Mouse (Mus musculus) lung, postnatal 4 days (tissue): ENCODE data around the gene Cd24a.
A peak's percentile ranks its signal among the peaks of the same experiment; 100 is the strongest.

Source experiments
- DNase-seq, 2 experiments: peaks; one replicate each; pipeline ENCODE4 v3.0.0; 2021

Gene Cd24a

DNA sequence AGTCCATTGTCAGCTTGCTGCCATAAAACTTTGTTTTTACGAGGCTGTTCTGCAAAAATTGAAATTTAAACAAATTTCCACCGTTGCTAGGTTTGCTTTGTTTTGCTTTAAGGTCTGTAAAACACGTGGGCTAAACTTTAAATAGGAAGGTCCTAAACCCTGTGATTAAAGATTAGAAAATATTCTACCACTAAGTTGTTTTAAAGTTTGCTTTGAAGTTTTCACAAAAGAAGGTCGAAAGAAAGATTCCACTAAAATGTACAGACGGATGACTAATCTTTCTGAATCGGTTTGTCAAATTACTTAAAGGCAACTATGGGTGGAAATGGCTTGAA lies at the start of gene Cd24a:
Cd24a (plus strand) TSS at position 288 of the 335 bp plus-strand sequence.
- no peak for DNase-seq

- DNase-seq, result no peak
These were observed 43.7 kb upstream of the Cd24a start for GRCm38 (mm10) chr10:43534382-43534781.

- DNase-seq, result no peak
These were observed 40.4 kb upstream of the Cd24a start for GRCm38 (mm10) chr10:43537652-43538051.

DNA sequence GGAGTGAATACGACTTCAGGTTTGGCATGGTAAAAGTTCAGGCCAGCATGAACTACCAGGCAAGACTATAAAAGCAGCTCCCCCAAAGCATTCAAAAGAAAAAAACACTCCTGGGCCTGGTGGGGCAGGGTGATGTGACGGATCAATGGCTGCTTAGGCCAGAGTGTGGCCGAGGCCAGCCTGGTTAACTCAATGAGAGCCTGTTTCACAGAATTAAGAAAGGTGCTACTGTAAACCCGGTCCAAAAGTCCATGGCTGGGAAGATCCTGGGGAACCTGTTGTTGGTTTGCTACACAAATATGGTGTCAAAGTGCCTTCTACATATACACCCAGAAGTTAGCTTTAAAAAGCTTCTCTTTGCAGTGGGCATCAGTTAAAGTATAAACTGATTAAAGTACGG lies 39.3 kb upstream of the Cd24a start:
- no peak for DNase-seq

GRCm38 (mm10) chr10:43539746-43540310 lies 38.3 kb upstream of the Cd24a start:
- no peak for DNase-seq

GRCm38 (mm10) chr10:43540442-43541152 lies 37.5 kb upstream of the Cd24a start, which contains the start of gene 1700021F05Rik:
Gene 1700021F05Rik (minus strand): TSS chr10:43540994.
- DNase-seq, result peak; percentile 97 to 98

- DNase-seq, result no peak
These were observed 36.9 kb upstream of the Cd24a start for GRCm38 (mm10) chr10:43541153-43541544.

- no peak for DNase-seq
These were observed 28.7 kb upstream of the Cd24a start for GRCm38 (mm10) chr10:43549411-43549810.

- DNase-seq, result no peak
These were observed 27.2 kb upstream of the Cd24a start for GRCm38 (mm10) chr10:43550923-43551322.

GRCm38 (mm10) chr10:43551388-43551787 lies 26.7 kb upstream of the Cd24a start:
- DNase-seq, result no peak

DNA sequence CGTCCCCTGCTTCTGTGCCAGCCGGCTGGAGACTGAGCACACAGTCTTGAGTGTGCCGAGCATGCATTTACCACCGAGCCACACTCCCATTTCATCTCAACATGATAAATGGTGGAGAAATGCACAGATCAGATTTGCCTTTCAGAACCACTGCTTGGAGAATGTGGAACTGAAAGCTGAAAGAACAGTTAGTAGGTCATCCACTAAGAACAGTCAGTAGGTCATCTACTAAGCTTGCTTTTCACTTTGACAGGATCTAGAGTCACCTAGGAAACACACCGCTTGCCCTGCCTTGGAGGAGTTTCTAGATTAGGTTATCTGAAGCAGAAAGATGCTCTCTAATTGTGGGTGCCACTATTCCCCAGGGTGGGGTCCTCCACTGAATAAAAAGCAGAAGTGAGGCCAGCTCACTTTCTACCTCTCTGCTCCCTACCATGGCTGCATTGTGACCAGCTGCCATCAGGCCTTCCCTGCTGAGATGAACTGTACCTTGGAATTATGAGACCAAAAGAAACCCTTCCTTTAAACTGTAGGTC lies 20.4 kb upstream of the Cd24a start:
- DNase-seq, result no peak

- no peak for DNase-seq
These were observed 18.8 kb upstream of the Cd24a start for GRCm38 (mm10) chr10:43559313-43559712.

- DNase-seq, result no peak
These were observed 17.3 kb upstream of the Cd24a start for GRCm38 (mm10) chr10:43560765-43561164.

- DNase-seq, result no peak
These were observed 16.8 kb upstream of the Cd24a start for GRCm38 (mm10) chr10:43561311-43561710.

GRCm38 (mm10) chr10:43574352-43574751 lies 3.7 kb upstream of the Cd24a start:
- no peak for DNase-seq

GRCm38 (mm10) chr10:43574956-43575355 lies 3.1 kb upstream of the Cd24a start:
- DNase-seq, result peak; percentile 51 to 83

DNA sequence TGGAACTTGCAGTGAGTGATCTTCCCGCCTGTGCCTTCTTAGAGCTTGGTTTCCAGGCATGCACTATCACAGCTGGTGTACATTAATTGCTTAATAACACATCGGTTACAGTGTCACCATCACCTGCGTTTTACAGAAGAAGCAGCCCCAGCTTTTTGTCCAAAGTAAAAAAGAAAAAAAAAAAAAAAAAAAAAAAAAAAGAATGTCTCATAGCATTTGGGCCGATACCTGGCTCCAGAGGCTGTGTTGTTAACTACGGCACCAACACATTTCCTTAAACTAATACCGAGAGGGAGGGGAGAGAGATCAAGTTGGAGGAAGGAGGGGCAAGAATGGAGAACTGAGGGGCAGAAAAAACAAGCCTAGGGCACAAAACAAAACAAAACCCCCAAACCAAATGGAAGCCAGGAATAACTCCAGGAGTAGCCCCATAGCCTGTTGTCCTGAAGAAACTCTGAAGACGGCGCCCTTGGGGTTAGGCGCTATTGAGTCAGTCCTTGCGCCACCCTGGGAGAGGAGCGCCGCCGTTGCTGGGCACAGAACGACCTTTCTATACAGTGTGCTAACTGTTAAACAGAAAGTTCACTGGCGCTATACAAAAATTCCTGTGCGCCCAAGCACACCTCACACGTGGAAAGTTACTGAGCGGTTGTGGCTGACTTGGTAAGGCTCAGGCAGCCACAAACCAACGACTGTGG lies 636 bp upstream of the Cd24a start:
- DNase-seq, result peak; percentile 21 to 30

GRCm38 (mm10) chr10:43578366-43578753 lies 276 bp downstream of the Cd24a start:
- DNase-seq, result peak; percentile 66 to 69

DNA sequence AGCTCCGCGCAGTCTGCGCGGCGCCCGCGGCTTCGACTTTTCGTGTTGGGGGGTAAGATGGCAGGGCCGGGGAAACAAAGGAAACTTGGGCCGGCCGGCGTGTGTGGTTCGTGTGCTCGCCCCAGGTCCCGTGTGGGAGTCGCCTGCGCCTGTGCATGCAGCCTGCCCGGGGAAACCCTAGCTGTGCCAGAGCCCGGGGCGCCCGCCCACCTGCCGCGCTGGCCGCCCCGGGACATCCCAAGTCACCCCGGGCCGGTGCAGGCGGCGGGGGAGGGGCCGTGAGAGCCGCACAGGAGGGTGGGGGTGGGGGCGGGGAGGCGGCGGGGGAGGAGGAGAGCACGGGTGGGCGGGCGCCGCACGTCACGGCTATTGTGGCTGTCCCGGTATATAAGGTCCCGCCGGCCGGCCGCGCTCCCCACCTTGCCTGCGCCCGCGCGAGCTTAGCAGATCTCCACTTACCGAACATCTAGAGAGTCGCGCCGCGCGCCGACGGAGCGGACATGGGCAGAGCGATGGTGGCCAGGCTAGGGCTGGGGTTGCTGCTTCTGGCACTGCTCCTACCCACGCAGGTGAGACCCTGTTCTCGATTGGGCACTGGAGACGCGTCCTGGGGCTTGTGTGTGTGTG lies 783 bp downstream of the Cd24a start:
- DNase-seq, result peak; percentile 83

DNA sequence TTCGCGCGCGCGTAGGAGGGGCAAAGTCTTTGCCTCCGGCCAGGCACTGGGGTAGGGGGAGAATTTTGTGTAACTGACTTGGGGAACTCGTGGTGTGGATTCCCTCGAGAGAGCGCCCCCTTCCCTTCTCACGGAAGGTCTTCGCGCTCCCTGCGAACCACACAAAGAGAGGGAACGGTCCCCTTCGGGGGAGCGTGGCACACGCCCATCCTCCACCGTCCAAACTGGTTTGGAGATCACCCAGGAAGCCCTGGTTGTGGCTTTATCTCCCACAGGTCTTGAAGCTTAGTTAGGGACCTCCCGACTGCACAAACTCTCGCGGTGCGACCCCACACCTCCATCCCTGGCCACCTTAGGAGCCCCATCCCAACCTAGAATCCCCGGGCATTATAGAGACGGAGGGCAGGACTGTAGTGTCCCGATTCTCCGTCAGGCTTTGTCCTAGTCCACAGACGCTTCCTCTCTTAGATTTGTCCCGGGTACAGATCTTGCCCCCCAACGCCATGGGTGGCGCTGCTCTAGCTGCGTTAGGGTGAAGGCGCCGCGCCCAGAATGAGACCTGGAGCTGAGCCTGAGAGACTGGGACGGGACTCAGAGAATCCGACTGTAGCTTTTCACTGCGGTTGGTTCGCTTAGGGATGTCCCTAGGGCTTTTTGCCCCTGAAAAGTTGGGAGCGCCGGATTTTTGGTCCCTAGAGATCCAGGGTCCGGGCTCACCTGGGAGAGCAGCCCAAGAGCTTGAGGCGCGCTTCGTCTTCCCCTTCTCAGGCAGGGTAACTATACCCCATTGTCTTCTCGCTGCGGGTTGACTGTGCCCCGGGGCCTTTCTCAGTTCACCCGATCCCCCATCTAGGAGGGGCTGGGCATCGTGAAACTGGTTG lies 1.5 kb downstream of the Cd24a start:
- DNase-seq, result peak; percentile 54 to 56

DNA sequence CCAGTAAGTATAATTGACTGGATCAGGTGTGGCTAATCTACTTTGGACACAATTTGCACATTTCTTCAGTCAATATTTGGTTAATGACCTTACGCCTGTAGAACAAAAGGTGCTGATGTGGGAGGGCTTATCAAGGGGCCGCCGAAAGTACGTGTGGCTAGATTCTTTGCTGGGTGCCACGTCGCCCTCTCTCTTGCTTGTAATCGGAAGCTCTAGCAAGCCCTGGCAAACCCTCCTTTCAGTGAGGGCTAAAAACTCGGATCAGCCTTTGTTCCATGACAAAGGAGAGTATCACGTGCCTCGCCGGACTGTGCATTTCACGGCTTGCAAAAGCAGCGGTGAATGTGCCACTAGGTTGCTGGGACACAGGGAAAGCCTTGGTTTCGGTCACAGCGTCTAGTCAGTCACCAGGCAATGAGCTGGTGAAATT lies 2.6 kb downstream of the Cd24a start:
- DNase-seq, result peak; percentile 48 to 55

DNA sequence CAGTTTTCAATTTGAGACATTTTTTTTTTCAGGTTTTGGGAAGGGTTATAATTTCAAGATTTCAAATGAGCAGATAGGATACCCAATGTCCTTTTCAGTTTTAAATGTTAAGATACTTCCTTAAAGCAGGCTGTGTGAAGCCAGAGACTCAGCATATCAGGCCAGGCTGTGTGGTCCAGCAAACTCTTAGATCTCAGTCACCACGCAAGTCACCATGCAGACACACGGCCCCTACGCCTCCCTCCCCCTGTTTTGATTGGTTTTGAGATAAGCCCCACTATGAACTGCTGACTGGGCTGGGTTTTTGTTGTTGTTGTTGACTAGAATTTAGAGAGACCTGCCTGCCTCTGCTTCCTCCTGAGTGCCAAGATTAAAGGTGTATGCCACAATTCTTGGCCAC lies 3.2 kb downstream of the Cd24a start:
- DNase-seq, result no peak
